Mouse (Mus musculus) thymus, adult 2 months (tissue): Measurements from ENCODE around the gene Ptpn1.

Experiments
- CTCF ChIP-seq: fragments of 200-500 bp; IDR thresholded peaks from 2 replicates; pipeline ENCODE4 v1.5.1; 2012; ENCODE audit warnings: mild to moderate bottlenecking, control low read depth, low read length, moderate library complexity, borderline replicate concordance; ENCODE audit not compliant: control insufficient read depth, poor library complexity, insufficient read depth; ENCODE audit errors: extremely low read depth
- POLR2A ChIP-seq: fragments of 200-500 bp; IDR thresholded peaks from 2 replicates; pipeline ENCODE4 v1.6.1; 2012; ENCODE audit warnings: mild to moderate bottlenecking, low read length, control low read depth, moderate library complexity; ENCODE audit not compliant: control insufficient read depth, poor library complexity, insufficient read depth; ENCODE audit errors: extremely low read depth

DNA sequence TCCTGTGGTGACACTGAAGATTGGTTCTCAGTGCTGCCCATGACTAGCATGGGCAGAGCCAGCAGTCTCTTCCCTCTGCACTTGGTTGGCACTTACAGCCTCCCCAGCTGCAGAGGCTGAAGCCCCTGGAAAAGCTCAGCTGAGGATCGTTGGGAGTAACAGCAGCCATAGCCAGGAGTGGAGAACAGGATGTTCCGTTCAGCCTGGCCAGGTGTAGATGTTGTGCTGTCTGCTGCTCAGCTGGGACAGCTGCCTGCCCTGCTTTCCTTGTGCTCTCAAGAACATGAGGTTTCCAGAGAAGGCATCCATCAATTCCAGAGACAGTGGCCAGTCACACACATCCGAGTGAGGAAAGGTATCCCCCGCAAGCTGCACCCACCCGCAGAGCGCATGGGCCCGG is 36.6 kb downstream of the Ptpn1 start:
- TF ChIP-seq CTCF: no peak
- no peak for TF ChIP-seq POLR2A
